Mouse (Mus musculus): ENCODE data around the gene Soat1.

DNA sequence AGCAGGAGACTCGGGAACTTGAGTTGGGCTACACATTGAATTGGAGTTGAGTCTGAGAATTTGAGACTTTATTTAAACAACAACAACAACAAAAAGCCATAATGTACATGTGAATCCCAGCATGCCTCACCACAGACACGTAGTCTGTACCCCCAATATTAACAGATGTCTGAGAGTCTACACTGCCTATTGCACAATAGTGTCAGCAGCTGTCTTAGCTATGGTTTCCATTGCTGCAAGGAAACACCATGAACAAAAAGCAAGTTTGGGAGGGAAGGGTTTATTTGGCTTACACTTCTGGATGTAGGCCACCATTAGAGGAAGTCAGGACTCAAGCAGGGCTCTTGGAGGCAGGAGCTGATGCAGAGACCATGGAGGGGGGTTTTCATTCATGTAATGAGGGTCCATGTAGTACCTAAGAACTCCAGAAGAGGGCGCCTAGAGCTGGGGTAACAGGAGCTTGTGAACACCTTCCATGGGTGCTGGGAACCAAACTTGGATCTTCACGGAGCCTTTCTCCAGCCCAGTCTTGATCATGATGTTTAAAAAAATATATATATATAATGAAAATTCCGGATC is 30.9 kb upstream of the Soat1 start:
- TF ChIP-seq HCFC1 (IDR thresholded peaks at IDR 0.05; ENCODE audit: borderline replicate concordance, insufficient read depth, low read length) (no peak), ZNF384 (IDR thresholded peaks at IDR 0.05; ENCODE audit: low read depth, low read length) (no peak)
